Mouse (Mus musculus) forebrain, embryonic 12.5 days (tissue): ENCODE measurements around the gene Ubr7. TPM values are rescaled to one million over a fixed set of nuclear protein-coding genes. Genes with fewer than 3 reads are reported as not detected.

Experiments used
- ATAC-seq: fragments of 200-750 bp; cut with Nextera tagmentation; 2 replicates; pipeline ENCODE4 v1.8.0; 2017; ENCODE audit warnings: moderate TSS enrichment; ENCODE audit not compliant: low FRiP score
- H3K27ac ChIP-seq: fragments of 300-500 bp; sonication (generic); 2 replicates; pipeline ENCODE4 v1.5.1; 2016; ENCODE audit warnings: mild to moderate bottlenecking
- H3K27me3 ChIP-seq: fragments of 300-500 bp; sonication (generic); 2 replicates; pipeline ENCODE4 v1.6.1; 2016; ENCODE audit warnings: mild to moderate bottlenecking
- H3K36me3 ChIP-seq: fragments of 300-500 bp; sonication (generic); replicated peaks from 2 replicates; pipeline ENCODE4 v1.6.1; 2016; ENCODE audit warnings: mild to moderate bottlenecking
- H3K4me1 ChIP-seq: fragments of 300-500 bp; sonication (generic); 2 replicates; pipeline ENCODE4 v1.6.1; 2016
- H3K4me2 ChIP-seq: fragments of 300-500 bp; sonication (generic); 2 replicates; pipeline ENCODE4 v1.6.1; 2016; ENCODE audit warnings: mild to moderate bottlenecking, moderate library complexity
- H3K4me3 ChIP-seq: fragments of 300-500 bp; sonication (generic); replicated peaks from 2 replicates; pipeline ENCODE4 v1.5.1; 2016; ENCODE audit warnings: mild to moderate bottlenecking
- H3K9ac ChIP-seq: fragments of 300-500 bp; sonication (generic); 2 replicates; pipeline ENCODE4 v1.6.1; 2016; ENCODE audit warnings: mild to moderate bottlenecking
- H3K9me3 ChIP-seq: fragments of 300-500 bp; sonication (generic); 2 replicates; pipeline ENCODE4 v1.6.1; 2016
- WGBS: fragments of 180-500 bp; shearing (Covaris S2); methylation state at CpG from one replicate; pipeline ENCODE4 v1.1.7; 2016; 5-methylcytosine and 5-hydroxymethylcytosine counted together
- polyA plus RNA-seq: library from polyadenylated mRNA; unstranded; fragments of >200 nt; fragmentation: Nextera tagmentation; extraction: Ambion mirVana; gene quantifications from 2 replicates; pipeline ENCODE4 v1.2.1, GENCODE M21; 2016

Ubr7 gene
- polyA plus RNA-seq, 1 experiment from 2014 or later, result 59.2 TPM

GRCm38 (mm10) chr12:102748256-102748655 is 9.5 kb upstream of the Ubr7 start:
- no peaks in the 10 kb centered on the region for H3K27me3 ChIP-seq
- H3K4me1 ChIP-seq, result peaks cover 10% of the 10 kb centered on the region
- no peak overlapping the region for H3K4me3 ChIP-seq
- no peaks in the 10 kb centered on the region for H3K9me3 ChIP-seq
- WGBS, result 93% methylated on average over 3 of the region's 3 CpGs
- no peak overlapping the region for H3K9ac ChIP-seq
- peaks cover 17% of the 10 kb centered on the region; the same call in 1 of the 2 replicates for H3K36me3 ChIP-seq
- no peak overlapping the region for H3K4me2 ChIP-seq
- no peak overlapping the region for H3K27ac ChIP-seq
- no peak for ATAC-seq

GRCm38 (mm10) chr12:102756304-102756703 is 1.5 kb upstream of the Ubr7 start:
- no peak overlapping the region for H3K27ac ChIP-seq
- peaks cover 10% of the 10 kb centered on the region; the same call in 1 of the 2 replicates for H3K36me3 ChIP-seq
- H3K27me3 ChIP-seq, result no peaks in the 10 kb centered on the region
- peak overlapping the region; percentile 70 for H3K4me3 ChIP-seq
- H3K9ac ChIP-seq, result no peak overlapping the region
- no peaks in the 10 kb centered on the region for H3K9me3 ChIP-seq
- WGBS, result 92% methylated on average over 7 of the region's 7 CpGs
- H3K4me2 ChIP-seq, result peak overlapping the region; percentile 64
- peaks cover 21% of the 10 kb centered on the region for H3K4me1 ChIP-seq
- no peak for ATAC-seq

- peak overlapping the region; percentile 93 for H3K27ac ChIP-seq
- H3K27me3 ChIP-seq, result no peaks in the 10 kb centered on the region
- H3K4me2 ChIP-seq, result peak overlapping the region; percentile 64
- peaks cover 21% of the 10 kb centered on the region for H3K4me1 ChIP-seq
- ATAC-seq, result peak; percentile 87
- H3K36me3 ChIP-seq, result peaks cover 10% of the 10 kb centered on the region; the same call in 1 of the 2 replicates
- 2% methylated on average over 46 of the region's 46 CpGs for WGBS
- peak overlapping the region; percentile 70 for H3K4me3 ChIP-seq
- H3K9me3 ChIP-seq, result no peaks in the 10 kb centered on the region
- peak overlapping the region; percentile 82 for H3K9ac ChIP-seq
Measured at GRCm38 (mm10) chr12:102757055-102757688, 595 bp upstream of the Ubr7 start.

- H3K27me3 ChIP-seq, result no peaks in the 10 kb centered on the region
Measured at GRCm38 (mm10) chr12:102758403-102758756, 613 bp downstream of the Ubr7 start, which contains the start of gene Gm20604. Gene Gm20604, minus strand, starts transcription at chr12:102758672.

GRCm38 (mm10) chr12:102758936-102759335 is 1.2 kb downstream of the Ubr7 start:
- Histone ChIP-seq H3K27ac (no peak overlapping the region), H3K9me3 (no peaks in the 10 kb centered on the region), H3K4me3 (peak overlapping the region; percentile 70), H3K4me1 (peaks cover 21% of the 10 kb centered on the region), H3K27me3 (no peaks in the 10 kb centered on the region), H3K9ac (peak overlapping the region; percentile 82), H3K36me3 (peaks cover 12% of the 10 kb centered on the region), H3K4me2 (peak overlapping the region; percentile 66)
- 0% methylated on average over 5 of the region's 5 CpGs for WGBS
- ATAC-seq, result no peak

More at GRCm38 (mm10) chr12:102758403-102758756, 613 bp downstream of the Ubr7 start, which contains the start of gene Gm20604:
- Histone ChIP-seq H3K27ac (peak within 1 kb of the TSS; percentile 93), H3K9me3 (no peaks in the 10 kb centered on the region), H3K4me3 (peak within 1 kb of the TSS; percentile 70), H3K9ac (peak within 1 kb of the TSS; percentile 82), H3K4me1 (peaks cover 21% of the 10 kb centered on the region), H3K36me3 (peaks cover 12% of the 10 kb centered on the region; the same call in 1 of the 2 replicates), H3K4me2 (peak within 1 kb of the TSS; percentile 66)
- WGBS, result under 1% methylated on average over 10 of the region's 10 CpGs
- ATAC-seq, result no peak

GRCm38 (mm10) chr12:102761668-102762067 is 3.9 kb downstream of the Ubr7 start:
- H3K27me3 ChIP-seq, result no peaks in the 10 kb centered on the region
- H3K4me2 ChIP-seq, result no peak overlapping the region
- no peak for ATAC-seq
- H3K9ac ChIP-seq, result no peak overlapping the region
- WGBS, result 94% methylated on average over 3 of the region's 3 CpGs
- H3K36me3 ChIP-seq, result peaks cover 29% of the 10 kb centered on the region
- H3K9me3 ChIP-seq, result no peaks in the 10 kb centered on the region
- no peak overlapping the region for H3K27ac ChIP-seq
- H3K4me1 ChIP-seq, result peaks cover 14% of the 10 kb centered on the region
- no peak overlapping the region for H3K4me3 ChIP-seq

- Histone ChIP-seq H3K4me1 (peaks cover 9% of the 10 kb centered on the region), H3K36me3 (peaks cover 46% of the 10 kb centered on the region), H3K4me2 (no peak overlapping the region), H3K4me3 (no peak overlapping the region), H3K27ac (no peak overlapping the region), H3K9me3 (no peaks in the 10 kb centered on the region), H3K27me3 (no peaks in the 10 kb centered on the region), H3K9ac (no peak overlapping the region)
- no peak for ATAC-seq
Measured at GRCm38 (mm10) chr12:102763696-102764095, 5.9 kb downstream of the Ubr7 start.

- Histone ChIP-seq H3K4me3 (no peak overlapping the region), H3K4me2 (no peak overlapping the region), H3K27ac (no peak overlapping the region), H3K36me3 (peaks cover 82% of the 10 kb centered on the region), H3K4me1 (no peaks in the 10 kb centered on the region), H3K27me3 (no peaks in the 10 kb centered on the region), H3K9ac (no peak overlapping the region), H3K9me3 (no peaks in the 10 kb centered on the region)
- ATAC-seq, result no peak
- 97% methylated on average over 4 of the region's 4 CpGs for WGBS
Measured at GRCm38 (mm10) chr12:102769000-102769399, 11.2 kb downstream of the Ubr7 start.

- peaks cover 83% of the 10 kb centered on the region for H3K36me3 ChIP-seq
- no peak overlapping the region for H3K4me3 ChIP-seq
- no peak overlapping the region for H3K27ac ChIP-seq
- no peaks in the 10 kb centered on the region for H3K9me3 ChIP-seq
- H3K9ac ChIP-seq, result no peak overlapping the region
- no peak overlapping the region for H3K4me2 ChIP-seq
- no peak for ATAC-seq
- no peaks in the 10 kb centered on the region for H3K27me3 ChIP-seq
- WGBS, result 95% methylated on average over 8 of the region's 8 CpGs
- H3K4me1 ChIP-seq, result no peaks in the 10 kb centered on the region
Measured at GRCm38 (mm10) chr12:102771601-102772000, 13.8 kb downstream of the Ubr7 start.

- H3K27ac ChIP-seq, result no peak overlapping the region
- no peak for ATAC-seq
- no peaks in the 10 kb centered on the region for H3K9me3 ChIP-seq
- no peaks in the 10 kb centered on the region for H3K4me1 ChIP-seq
- H3K36me3 ChIP-seq, result peaks cover 86% of the 10 kb centered on the region
- H3K9ac ChIP-seq, result no peak overlapping the region
- 95% methylated on average over 5 of the region's 5 CpGs for WGBS
- H3K4me3 ChIP-seq, result no peak overlapping the region
- H3K4me2 ChIP-seq, result no peak overlapping the region
- no peaks in the 10 kb centered on the region for H3K27me3 ChIP-seq
Measured at GRCm38 (mm10) chr12:102772676-102773075, 14.9 kb downstream of the Ubr7 start.

- H3K4me2 ChIP-seq, result no peak overlapping the region
- 92% methylated on average over 14 of the region's 14 CpGs for WGBS
- no peak for ATAC-seq
- H3K36me3 ChIP-seq, result peaks cover 60% of the 10 kb centered on the region
- no peaks in the 10 kb centered on the region for H3K9me3 ChIP-seq
- H3K4me1 ChIP-seq, result no peaks in the 10 kb centered on the region
- no peak overlapping the region for H3K4me3 ChIP-seq
- H3K9ac ChIP-seq, result no peak overlapping the region
- H3K27me3 ChIP-seq, result no peaks in the 10 kb centered on the region
- no peak overlapping the region for H3K27ac ChIP-seq
Measured at GRCm38 (mm10) chr12:102776035-102776434, 18.3 kb downstream of the Ubr7 start.

- Histone ChIP-seq H3K4me1 (no peaks in the 10 kb centered on the region), H3K9me3 (no peaks in the 10 kb centered on the region), H3K36me3 (peaks cover 51% of the 10 kb centered on the region), H3K27ac (no peak overlapping the region), H3K27me3 (no peaks in the 10 kb centered on the region), H3K4me2 (no peak overlapping the region), H3K9ac (no peak overlapping the region), H3K4me3 (no peak overlapping the region)
- WGBS, result 87% methylated on average over 5 of the region's 5 CpGs
- ATAC-seq, result no peak
Measured at GRCm38 (mm10) chr12:102778151-102778550, 20.4 kb downstream of the Ubr7 start.

- no peak overlapping the region for H3K4me2 ChIP-seq
- 66% methylated on average over 3 of the region's 3 CpGs for WGBS
- no peak overlapping the region for H3K27ac ChIP-seq
- H3K9ac ChIP-seq, result no peak overlapping the region
- H3K27me3 ChIP-seq, result no peaks in the 10 kb centered on the region
- no peak for ATAC-seq
- no peak overlapping the region for H3K4me3 ChIP-seq
- no peaks in the 10 kb centered on the region for H3K9me3 ChIP-seq
- H3K36me3 ChIP-seq, result peaks cover 47% of the 10 kb centered on the region
- no peaks in the 10 kb centered on the region for H3K4me1 ChIP-seq
Measured at GRCm38 (mm10) chr12:102779452-102779851, 21.7 kb downstream of the Ubr7 start.
